Mouse (Mus musculus) heart, adult 8-10 months (tissue): ENCODE measurements at regions not wholly inside any gene's neighbourhood (a gene's known extent, or its start where the extent isn't known, plus 50 kb on each side); places are given as distances from the start of the nearest gene placed in this dataset.

Source experiments
- DNase-seq: peaks from one replicate; pipeline ENCODE4 v3.0.0; 2022; ENCODE audit warnings: low spot score

DNA sequence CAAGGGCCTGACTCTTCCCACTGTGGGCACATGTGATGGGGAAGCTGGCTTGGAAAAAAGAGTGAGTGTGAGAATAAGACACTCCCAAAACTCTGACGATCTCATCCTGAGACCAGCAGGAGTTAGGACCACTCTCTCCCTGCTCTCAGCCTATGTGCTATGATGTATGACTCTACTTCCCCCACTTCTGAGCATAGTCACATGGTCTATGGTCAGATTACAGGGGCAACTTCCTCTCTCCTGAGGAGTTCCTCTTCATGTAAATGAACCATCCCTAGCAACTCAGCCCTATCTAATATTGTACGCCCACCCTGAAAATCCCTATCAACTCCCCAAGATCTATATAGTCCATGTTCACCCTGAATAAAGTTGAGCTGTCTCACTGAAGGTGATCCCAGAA lies 120.0 kb upstream of the Lmo4 start:
- no peak for DNase-seq

- no peak for DNase-seq
Observed at GRCm38 (mm10) chr3:144323524-144323923, 118.5 kb upstream of the Lmo4 start.

DNA sequence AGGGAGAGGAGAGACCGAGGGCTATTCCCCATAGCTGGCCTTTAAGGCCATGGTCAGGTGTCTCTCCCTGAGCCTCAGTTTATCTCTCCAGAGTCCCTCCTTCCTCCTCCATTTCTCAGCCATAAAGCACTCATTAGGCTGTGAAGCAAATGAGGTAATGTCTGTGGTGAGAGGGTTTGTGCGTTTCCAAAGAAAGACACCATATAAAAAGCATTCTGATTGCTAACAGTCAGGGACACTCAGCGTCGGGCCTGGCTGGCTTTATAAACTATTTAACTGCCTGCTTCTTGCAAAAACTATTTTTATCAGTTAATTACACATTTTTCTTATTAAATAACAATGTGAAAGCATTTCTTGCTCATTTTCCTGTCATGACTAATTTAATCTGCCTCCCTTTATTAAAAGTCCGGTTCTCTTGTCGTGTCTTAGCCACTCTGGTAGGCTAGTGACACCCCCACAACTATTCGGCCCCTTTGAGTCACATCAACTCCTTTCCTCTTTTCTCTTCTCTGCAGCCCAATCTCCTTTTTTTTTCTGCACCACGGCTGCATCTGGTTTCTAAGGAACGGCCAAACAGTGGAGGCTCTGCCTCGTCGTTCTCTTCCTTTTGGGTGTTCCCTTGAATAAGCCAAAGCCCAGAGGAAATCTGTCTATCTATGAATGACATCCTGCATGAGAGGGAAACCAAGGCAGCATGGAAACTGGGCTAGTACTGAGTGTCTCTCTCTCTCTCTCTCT lies 114.6 kb upstream of the Lmo4 start:
- DNase-seq, result no peak

DNA sequence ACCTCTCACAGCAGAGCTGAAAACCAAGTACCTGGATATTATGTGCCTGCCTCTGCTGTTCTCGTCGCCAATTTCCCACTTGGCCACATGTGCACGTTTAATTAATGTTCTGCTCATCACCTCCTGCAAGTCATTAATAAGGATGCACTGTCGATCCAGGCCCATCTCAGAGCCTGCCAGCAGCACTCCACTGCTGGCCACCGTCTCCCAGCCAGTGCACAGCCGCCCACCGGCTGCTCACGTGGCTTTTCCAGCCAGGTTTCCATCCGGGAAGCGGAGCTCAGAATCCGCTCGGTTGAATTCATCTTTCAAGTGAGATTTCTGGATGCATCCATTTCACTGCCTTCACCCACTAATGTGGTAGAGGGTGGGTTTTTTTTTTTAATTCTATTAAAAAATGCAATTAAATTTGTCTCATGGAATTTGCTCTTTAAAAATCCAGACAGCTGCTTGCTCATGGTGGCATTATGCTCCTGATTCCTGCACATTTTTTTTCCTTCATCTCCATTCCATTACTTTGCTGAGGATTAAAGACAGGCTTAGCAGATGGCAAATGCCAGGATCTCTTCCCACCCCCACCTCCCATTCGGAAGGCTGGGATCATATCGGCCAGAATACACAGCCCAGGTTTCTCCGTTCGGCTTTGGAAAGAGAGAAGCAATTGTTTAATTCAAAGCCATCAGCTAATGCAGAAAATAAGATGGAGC lies 113.9 kb upstream of the Lmo4 start:
- DNase-seq, result no peak

- DNase-seq, result no peak
Observed at GRCm38 (mm10) chr3:144310748-144311147, 105.7 kb upstream of the Lmo4 start.

DNA sequence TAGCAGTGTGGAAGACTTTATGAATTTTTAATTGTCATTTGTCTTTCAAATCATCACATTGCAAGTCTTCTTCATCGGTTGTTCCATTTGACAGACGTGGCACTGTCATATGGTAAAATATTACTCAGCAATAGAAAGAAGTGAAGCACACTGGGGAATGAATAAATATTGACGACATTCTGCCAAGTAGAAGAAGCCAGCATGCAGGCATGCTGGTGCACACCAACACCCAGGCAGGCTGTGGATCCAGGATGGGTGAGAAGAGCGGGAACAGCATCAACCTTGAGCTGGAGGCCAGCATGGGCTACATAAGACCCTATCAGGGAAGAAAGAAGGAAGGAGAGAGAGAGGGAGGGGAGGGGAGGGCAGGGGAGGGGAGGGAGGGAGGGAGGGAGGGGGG lies 103.6 kb upstream of the Lmo4 start:
- DNase-seq, result no peak

DNA sequence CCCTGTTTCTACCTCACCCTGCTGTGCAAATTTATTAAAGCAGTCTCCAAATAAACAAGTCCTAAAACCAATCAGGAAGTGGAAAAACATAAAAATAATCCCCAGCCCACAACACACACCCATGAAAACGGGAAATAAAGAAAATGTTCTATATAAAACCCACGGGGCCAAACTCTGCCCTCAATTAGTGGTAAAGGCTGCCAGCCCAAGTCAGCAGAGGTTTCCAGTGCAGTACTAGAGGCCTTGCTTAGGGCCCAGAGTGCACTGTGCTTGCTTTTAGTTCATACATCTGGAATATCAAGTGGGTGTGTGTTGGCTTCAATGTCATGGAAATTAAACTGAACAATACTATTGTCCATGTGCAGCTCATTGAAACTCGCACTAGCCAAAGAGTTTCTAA lies 102.5 kb upstream of the Lmo4 start:
- DNase-seq, result no peak

- DNase-seq, result no peak
Observed at GRCm38 (mm10) chr3:144305456-144305855, 100.4 kb upstream of the Lmo4 start.

GRCm38 (mm10) chr3:144304924-144305323 lies 99.9 kb upstream of the Lmo4 start:
- no peak for DNase-seq

GRCm38 (mm10) chr3:144302626-144303025 lies 97.6 kb upstream of the Lmo4 start:
- DNase-seq, result no peak

GRCm38 (mm10) chr3:144301068-144301467 lies 96.0 kb upstream of the Lmo4 start:
- no peak for DNase-seq

- DNase-seq, result no peak
Observed at GRCm38 (mm10) chr3:144299239-144299638, 94.2 kb upstream of the Lmo4 start.

DNA sequence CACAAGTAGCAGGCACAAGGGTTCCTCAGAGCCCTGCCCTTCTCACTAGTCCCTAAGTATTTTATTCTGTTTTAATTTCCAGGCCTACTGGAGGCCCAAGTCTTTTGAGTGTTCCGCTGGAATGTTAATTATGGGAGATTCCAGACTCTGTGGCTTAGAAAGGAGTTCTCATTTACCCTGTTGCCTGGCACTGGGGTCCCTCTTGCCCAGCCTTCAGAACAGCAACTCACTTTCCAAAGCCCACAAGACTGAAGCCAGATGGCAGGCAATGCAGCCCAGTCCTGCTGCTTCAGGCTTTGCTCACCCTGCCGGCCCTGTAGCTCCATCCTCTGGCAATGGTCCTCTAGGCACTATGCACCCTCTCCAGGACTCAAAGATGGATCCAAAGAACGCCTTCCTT lies 84.5 kb upstream of the Lmo4 start:
- DNase-seq, result no peak

GRCm38 (mm10) chr3:144286100-144286499 lies 81.1 kb upstream of the Lmo4 start:
- DNase-seq, result no peak

GRCm38 (mm10) chr3:144284326-144284725 lies 79.3 kb upstream of the Lmo4 start:
- DNase-seq, result no peak

DNA sequence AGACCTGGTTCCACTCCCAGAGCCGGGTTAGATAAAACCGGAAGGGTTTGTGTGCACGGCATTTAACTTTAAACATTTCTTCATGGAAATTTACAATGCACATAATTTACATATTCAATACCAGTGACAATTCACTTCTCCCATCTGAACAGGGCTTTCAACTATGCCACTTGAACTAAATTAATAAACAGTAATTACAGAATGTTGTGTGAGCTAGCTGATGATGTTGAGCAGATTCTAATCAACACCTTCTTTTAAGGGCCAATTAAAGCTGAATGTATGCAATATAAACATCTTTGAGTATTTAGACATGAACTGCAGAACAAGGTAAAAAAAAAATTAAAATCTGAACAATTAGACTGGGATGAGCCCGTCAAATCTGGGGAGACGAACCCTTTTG lies 68.1 kb upstream of the Lmo4 start:
- no peak for DNase-seq

DNA sequence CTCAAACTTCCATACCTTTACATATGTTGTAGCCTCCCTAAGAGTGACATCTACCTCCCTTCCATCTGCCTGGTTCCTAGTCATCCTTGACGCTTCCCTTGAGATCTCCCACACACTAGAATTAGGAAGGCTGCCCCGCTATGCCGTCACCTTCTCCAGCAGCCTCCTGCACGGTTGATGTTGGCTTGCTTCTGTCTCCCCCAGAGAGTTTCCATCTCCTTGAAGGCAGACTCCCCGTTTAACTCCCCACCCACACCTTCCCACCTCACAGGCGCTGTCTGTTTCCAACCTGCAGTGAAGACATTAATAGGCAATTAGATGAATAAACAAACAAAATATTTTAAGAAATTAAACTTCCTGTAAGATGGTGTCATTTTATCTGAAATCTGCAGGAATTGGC lies 65.2 kb upstream of the Lmo4 start:
- DNase-seq, result no peak

GRCm38 (mm10) chr3:144264554-144264953 lies 59.5 kb upstream of the Lmo4 start:
- DNase-seq, result no peak

DNA sequence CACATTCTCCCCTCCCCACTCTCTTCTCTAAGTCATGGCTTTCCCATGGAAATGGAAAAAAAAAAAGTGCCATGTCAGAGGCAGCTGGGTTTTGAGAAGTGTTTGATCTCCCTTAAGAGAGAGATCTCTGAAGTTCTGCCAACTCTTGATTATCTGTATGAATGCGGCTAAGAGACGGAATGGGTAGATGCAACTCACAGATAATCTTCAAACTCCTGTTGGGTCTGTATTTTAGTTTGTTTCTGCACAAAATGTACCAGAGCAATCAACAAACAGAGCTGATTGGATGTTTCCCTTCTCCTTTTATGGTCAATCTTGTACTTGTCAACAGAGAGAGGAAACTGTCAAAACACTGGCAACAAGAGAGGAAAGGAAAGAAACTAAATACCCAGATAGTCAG lies 55.9 kb upstream of the Lmo4 start:
- DNase-seq, result peak; percentile 0

DNA sequence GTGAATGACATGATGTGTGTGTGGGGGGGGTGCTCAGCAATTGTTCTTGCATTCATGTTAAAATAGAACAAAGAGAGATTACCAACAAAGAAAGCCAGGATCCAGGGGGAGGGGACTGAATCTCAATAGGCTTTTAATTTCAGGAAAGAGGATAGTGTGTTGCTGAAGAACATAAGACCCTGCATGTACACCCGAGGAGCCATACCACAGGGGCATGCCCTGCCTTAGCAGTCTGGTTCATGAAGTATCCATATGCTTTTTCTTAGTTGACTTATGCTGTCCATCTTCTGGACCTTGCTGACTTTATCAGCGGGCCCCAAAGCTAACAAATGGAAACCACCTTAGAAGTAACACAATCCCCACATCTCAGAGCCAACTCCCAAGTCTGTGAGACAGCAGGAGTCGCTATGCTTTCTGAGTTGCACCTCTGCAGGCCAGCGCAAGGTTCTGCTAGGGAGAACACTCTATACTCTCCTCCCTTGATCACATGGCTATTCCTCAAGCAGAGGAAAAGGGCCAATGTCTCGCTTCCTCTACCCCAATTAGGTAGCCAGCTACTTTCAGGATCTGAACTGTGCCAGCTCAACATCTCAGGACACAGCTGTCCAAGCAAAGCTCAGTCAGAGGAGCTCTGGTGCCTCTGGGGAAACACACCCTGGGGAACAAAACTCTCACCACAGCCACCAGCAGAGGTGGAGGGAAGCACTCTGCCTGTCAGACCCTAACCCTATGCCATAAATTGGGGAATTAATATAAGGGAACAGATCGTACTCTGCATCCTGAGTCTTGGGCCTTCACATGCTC lies 52.9 kb upstream of the Lmo4 start:
- no peak for DNase-seq

- DNase-seq, result no peak
Observed at GRCm38 (mm10) chr3:144257196-144257595, 52.2 kb upstream of the Lmo4 start.
